Mouse (Mus musculus) kidney, adult 2 months (tissue): ENCODE data around the gene Mettl7a2. TPM values are rescaled to one million over a fixed set of nuclear protein-coding genes. Genes with fewer than 3 reads are reported as not detected.
A peak's percentile ranks its signal among the peaks of the same experiment; 100 is the strongest.
"Not testable (repeated sequence)": the region's sequence is repeated elsewhere in the genome, so short reads cannot be mapped to it uniquely, and the experiment has no call there.

Experiments used
- DNase-seq: peaks from one replicate; pipeline ENCODE4 v3.0.0; 2021
- H3K27ac ChIP-seq: fragments of 200-500 bp; 2 replicates; pipeline ENCODE4 v1.5.1; 2012; ENCODE audit warnings: low read depth, low read length, control low read depth, inconsistent platforms; ENCODE audit not compliant: insufficient read depth
- H3K27me3 ChIP-seq: fragments of 200-500 bp; replicated peaks from 2 replicates; pipeline ENCODE4 v1.6.1; 2012; ENCODE audit warnings: mild to moderate bottlenecking, moderate library complexity, low read length, inconsistent platforms; ENCODE audit not compliant: control insufficient read depth, insufficient read depth
- H3K36me3 ChIP-seq: fragments of 200-500 bp; 2 replicates; pipeline ENCODE4 v1.6.1; 2012; ENCODE audit warnings: mild to moderate bottlenecking, moderate library complexity, low read length, inconsistent platforms; ENCODE audit not compliant: control insufficient read depth, insufficient read depth
- H3K4me1 ChIP-seq: fragments of 200-500 bp; 2 replicates; pipeline ENCODE4 v1.6.1; 2011; ENCODE audit warnings: low read length; ENCODE audit not compliant: control insufficient read depth, insufficient read depth
- H3K4me3 ChIP-seq: fragments of 200-500 bp; 2 replicates; pipeline ENCODE4 v1.5.1; 2011; ENCODE audit warnings: mild to moderate bottlenecking, low read depth, low read length, control low read depth; ENCODE audit not compliant: insufficient read depth
- CTCF ChIP-seq: fragments of 200-500 bp; conservative IDR thresholded peaks from 2 replicates; pipeline ENCODE4 v1.5.1; 2011; ENCODE audit warnings: low read depth, mild to moderate bottlenecking, control low read depth, low read length, moderate library complexity, mixed read lengths; ENCODE audit not compliant: insufficient read depth, insufficient read length
- POLR2A ChIP-seq: fragments of 200-500 bp; IDR thresholded peaks from one replicate; pipeline ENCODE4 v1.6.1; 2011; ENCODE audit warnings: low read depth, low read length, control low read depth
- WGBS: fragments of 180-500 bp; shearing (Covaris S2); methylation state at CpG from one replicate; pipeline ENCODE4 v1.1.7; 2018; 5-methylcytosine and 5-hydroxymethylcytosine counted together
- polyA plus RNA-seq: library from polyadenylated mRNA; depleted of rRNA; stranded (reverse); fragments of >200 nt; gene quantifications from 2 replicates; pipeline ENCODE4 v1.2.3, GENCODE M21; 2012

Gene Mettl7a2
- polyA plus RNA-seq, 1 experiment: 74.0 TPM

GRCm38 (mm10) chr15:100345484-100345883 is 7.5 kb upstream of the Mettl7a2 start:
- Histone ChIP-seq H3K36me3 (no peaks in the 10 kb centered on the region), H3K27ac (peak overlapping the region; percentile 60), H3K4me3 (no peak overlapping the region), H3K27me3 (no peaks in the 10 kb centered on the region), H3K4me1 (peaks cover 22% of the 10 kb centered on the region)
- no peak for TF ChIP-seq CTCF
- DNase-seq: peak; percentile 64

- TF ChIP-seq POLR2A: no peak
- no peak for TF ChIP-seq CTCF
- Histone ChIP-seq H3K27ac (peak overlapping the region; percentile 69), H3K27me3 (no peaks in the 10 kb centered on the region), H3K4me3 (no peak overlapping the region), H3K4me1 (peaks cover 25% of the 10 kb centered on the region), H3K36me3 (no peaks in the 10 kb centered on the region)
- DNase-seq: peak; percentile 84
- 48% methylated on average over 14 of the region's 14 CpGs for WGBS
Observed at GRCm38 (mm10) chr15:100346761-100347160, 6.2 kb upstream of the Mettl7a2 start.

GRCm38 (mm10) chr15:100349496-100349895 is 3.5 kb upstream of the Mettl7a2 start:
- peak; percentile 94 for DNase-seq

GRCm38 (mm10) chr15:100351501-100352060 is 1.4 kb upstream of the Mettl7a2 start:
- no peak for TF ChIP-seq CTCF
- no peak for TF ChIP-seq POLR2A
- no peaks in the 10 kb centered on the region for H3K27me3 ChIP-seq
- no peaks in the 10 kb centered on the region for H3K36me3 ChIP-seq
- 50% methylated on average over 6 of the region's 6 CpGs for WGBS
- peaks cover 14% of the 10 kb centered on the region for H3K4me1 ChIP-seq
- no peak overlapping the region for H3K4me3 ChIP-seq
- DNase-seq: peak; percentile 37
- H3K27ac ChIP-seq: peak overlapping the region; percentile 21

More at GRCm38 (mm10) chr15:100349496-100349895, 3.5 kb upstream of the Mettl7a2 start:
- TF ChIP-seq POLR2A (no peak), CTCF (no peak)
- WGBS: 30% methylated on average over 2 of the region's 2 CpGs
- H3K27me3 ChIP-seq: no peaks in the 10 kb centered on the region
- H3K36me3 ChIP-seq: no peaks in the 10 kb centered on the region
- no peak overlapping the region for H3K4me3 ChIP-seq
- H3K27ac ChIP-seq: peak overlapping the region; percentile 81
- peaks cover 21% of the 10 kb centered on the region for H3K4me1 ChIP-seq

- Histone ChIP-seq H3K4me1 (peaks cover 12% of the 10 kb centered on the region), H3K4me3 (peak overlapping the region; percentile 21; the same call in 1 of the 2 replicates)
- not testable (repeated sequence) for DNase-seq, H3K27me3 ChIP-seq, H3K36me3 ChIP-seq, H3K27ac ChIP-seq
- WGBS: 83% methylated on average over 22 of the region's 22 CpGs
Observed at GRCm38 (mm10) chr15:100353399-100353798, 399 bp downstream of the Mettl7a2 start.

- WGBS: 70% methylated on average over 5 of the region's 5 CpGs
Observed at GRCm38 (mm10) chr15:100355876-100356275, 2.9 kb downstream of the Mettl7a2 start.

GRCm38 (mm10) chr15:100364242-100364641 is 11.2 kb downstream of the Mettl7a2 start, which contains the start of gene Higd1c:
Gene Higd1c (plus strand): TSS chr15:100364542.
- no peaks in the 10 kb centered on the region for H3K36me3 ChIP-seq
- no peak within 1 kb of the TSS for H3K4me3 ChIP-seq
- no peak within 1 kb of the TSS for H3K27ac ChIP-seq
- TF ChIP-seq POLR2A (no peak), CTCF (no peak)
- no peak for DNase-seq
- no peaks in the 10 kb centered on the region for H3K27me3 ChIP-seq
- H3K4me1 ChIP-seq: no peaks in the 10 kb centered on the region
- WGBS: 71% methylated on average over 7 of the region's 7 CpGs

More at GRCm38 (mm10) chr15:100355876-100356275, 2.9 kb downstream of the Mettl7a2 start:
- H3K27ac ChIP-seq: no peak overlapping the region
- TF ChIP-seq CTCF (no peak), POLR2A (no peak)
- no peaks in the 10 kb centered on the region for H3K36me3 ChIP-seq
- peaks cover 3% of the 10 kb centered on the region; the same call in 1 of the 2 replicates for H3K4me1 ChIP-seq
- H3K27me3 ChIP-seq: no peaks in the 10 kb centered on the region
- DNase-seq: no peak
- no peak overlapping the region for H3K4me3 ChIP-seq

GRCm38 (mm10) chr15:100365967-100366366 is 13.0 kb downstream of the Mettl7a2 start:
- H3K27me3 ChIP-seq, H3K36me3 ChIP-seq, DNase-seq, H3K4me1 ChIP-seq, H3K4me3 ChIP-seq, H3K27ac ChIP-seq: not testable (repeated sequence)
- WGBS: 57% methylated on average over 9 of the region's 9 CpGs
